Mouse (Mus musculus) kidney, postnatal 0 days (tissue): ENCODE data around the gene Ccdc186. TPM values are rescaled to one million over a fixed set of nuclear protein-coding genes. Genes with fewer than 3 reads are reported as not detected.

Experiments used
- ATAC-seq: fragments of 200-750 bp; cut with Nextera tagmentation; replicated peaks from 2 replicates; pipeline ENCODE4 v1.8.0; 2017; ENCODE audit warnings: low read depth, moderate number of reproducible peaks, moderate TSS enrichment, moderate library complexity; ENCODE audit not compliant: low FRiP score
- DNase-seq: peaks from one replicate; pipeline ENCODE4 v3.0.0-alpha.2; 2016; ENCODE audit warnings: low spot score
- H3K27ac ChIP-seq: fragments of 300-500 bp; sonication (generic); 2 replicates; pipeline ENCODE4 v1.5.1; 2014; ENCODE audit warnings: mild to moderate bottlenecking
- H3K27me3 ChIP-seq: fragments of 300-500 bp; sonication (generic); 2 replicates; pipeline ENCODE4 v1.6.1; 2014; ENCODE audit warnings: low read length, mixed read lengths; ENCODE audit not compliant: insufficient read depth
- H3K36me3 ChIP-seq: fragments of 300-500 bp; sonication (generic); 2 replicates; pipeline ENCODE4 v1.6.1; 2014; ENCODE audit warnings: low read length, mixed read lengths; ENCODE audit not compliant: insufficient read depth
- H3K4me1 ChIP-seq: fragments of 300-500 bp; sonication (generic); replicated peaks from 2 replicates; pipeline ENCODE4 v1.6.1; 2014; ENCODE audit warnings: antibody characterized with exemption, low read length, mixed read lengths; ENCODE audit not compliant: insufficient read depth
- H3K4me2 ChIP-seq: fragments of 300-500 bp; sonication (generic); 2 replicates; pipeline ENCODE4 v1.6.1; 2014; ENCODE audit warnings: mild to moderate bottlenecking, low read length, moderate library complexity, mixed read lengths
- H3K4me3 ChIP-seq: fragments of 300-500 bp; sonication (generic); replicated peaks from 2 replicates; pipeline ENCODE4 v1.5.1; 2014; ENCODE audit warnings: low read depth, low read length
- H3K9ac ChIP-seq: fragments of 300-500 bp; sonication (generic); 2 replicates; pipeline ENCODE4 v1.6.1; 2014; ENCODE audit warnings: low read depth, low read length
- H3K9me3 ChIP-seq: fragments of 300-500 bp; sonication (generic); replicated peaks from 2 replicates; pipeline ENCODE4 v1.6.1; 2016; ENCODE audit warnings: low read length, inconsistent platforms, mixed read lengths
- CTCF ChIP-seq: IDR thresholded peaks from 2 replicates; pipeline ENCODE4 v1.5.1; 2016; ENCODE audit warnings: antibody characterized with exemption, low read depth, mild to moderate bottlenecking, moderate library complexity
- WGBS: fragments of 180-500 bp; shearing (Covaris S2); extraction: QIAGEN DNeasy Blood & Tissue Kit; methylation state at CpG from one replicate; pipeline ENCODE4 v1.1.7; 2014; 5-methylcytosine and 5-hydroxymethylcytosine counted together
- polyA plus RNA-seq: library from polyadenylated mRNA; unstranded; fragments of >200 nt; fragmentation: Nextera tagmentation; extraction: Ambion mirVana; gene quantifications from 2 replicates; pipeline ENCODE4 v1.2.1, GENCODE M21; 2015

The Ccdc186 gene
- polyA plus RNA-seq, 1 experiment from 2014 or later = 20.3 TPM

DNA sequence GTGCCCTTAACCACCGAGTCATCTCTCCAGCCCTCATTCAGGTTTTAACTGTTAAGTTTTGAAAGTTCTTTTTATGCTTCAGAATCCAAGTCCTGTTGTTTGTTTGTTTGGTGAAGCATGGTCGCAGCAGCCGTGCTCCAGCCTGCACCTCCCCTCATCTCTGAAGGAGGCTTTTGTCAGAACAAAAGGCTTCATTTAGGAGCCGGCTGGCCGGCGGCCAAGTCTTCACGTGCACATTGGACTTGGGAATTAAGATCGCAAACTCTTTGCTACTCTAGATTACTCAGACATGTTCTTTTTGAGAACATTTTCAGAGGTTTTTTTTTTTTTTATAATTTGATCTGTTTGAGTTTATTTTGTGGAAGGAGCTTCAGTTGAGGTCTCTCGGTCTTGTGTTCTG, 13.3 kb upstream of the Ccdc186 start:
- H3K4me2 ChIP-seq = no peak overlapping the region
- H3K27me3 ChIP-seq = no peaks in the 10 kb centered on the region
- no peaks in the 10 kb centered on the region for H3K36me3 ChIP-seq
- no peaks in the 10 kb centered on the region for H3K4me1 ChIP-seq
- no peak overlapping the region for H3K9ac ChIP-seq
- no peaks in the 10 kb centered on the region for H3K9me3 ChIP-seq
- no peak overlapping the region for H3K27ac ChIP-seq
- no peak overlapping the region for H3K4me3 ChIP-seq
- 50% methylated on average over 9 of the region's 9 CpGs for WGBS
- DNase-seq = no peak
- no peak for TF ChIP-seq CTCF
- no peak for ATAC-seq

GRCm38 (mm10) chr19:56830163-56830562, 8.2 kb upstream of the Ccdc186 start:
- Histone ChIP-seq H3K36me3 (no peaks in the 10 kb centered on the region), H3K4me3 (no peak overlapping the region), H3K27ac (no peak overlapping the region), H3K9me3 (no peaks in the 10 kb centered on the region), H3K4me2 (no peak overlapping the region), H3K9ac (no peak overlapping the region), H3K4me1 (no peaks in the 10 kb centered on the region), H3K27me3 (no peaks in the 10 kb centered on the region)
- TF ChIP-seq CTCF = no peak
- ATAC-seq (no peak), DNase-seq (no peak)
- WGBS = 81% methylated on average over 4 of the region's 4 CpGs

DNA sequence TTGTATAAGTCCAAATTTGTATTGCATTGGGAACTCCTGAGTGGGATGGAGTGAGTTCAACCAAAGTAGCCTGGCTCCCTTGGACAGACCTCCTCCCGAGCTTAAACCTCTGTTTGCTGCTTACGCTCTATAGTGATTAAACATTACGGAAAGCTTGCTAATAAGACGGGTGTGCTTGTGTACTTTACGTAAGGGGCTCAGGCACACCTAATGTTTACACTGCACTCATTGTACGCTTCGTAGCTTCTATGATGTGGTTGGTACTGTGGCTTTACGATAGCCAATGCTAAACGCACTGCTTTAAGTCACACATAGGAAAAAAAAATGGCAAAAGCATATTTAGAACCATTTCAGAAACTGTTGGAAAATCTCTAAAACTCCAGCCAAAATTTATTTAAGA, 7.3 kb upstream of the Ccdc186 start:
- H3K9ac ChIP-seq = no peak overlapping the region
- no peaks in the 10 kb centered on the region for H3K27me3 ChIP-seq
- H3K9me3 ChIP-seq = no peaks in the 10 kb centered on the region
- H3K4me1 ChIP-seq = no peaks in the 10 kb centered on the region
- DNase-seq (no peak), ATAC-seq (no peak)
- H3K4me3 ChIP-seq = no peak overlapping the region
- no peak overlapping the region for H3K4me2 ChIP-seq
- no peaks in the 10 kb centered on the region for H3K36me3 ChIP-seq
- no peak overlapping the region for H3K27ac ChIP-seq
- WGBS = 75% methylated on average over 9 of the region's 9 CpGs
- TF ChIP-seq CTCF = no peak

- no peaks in the 10 kb centered on the region for H3K9me3 ChIP-seq
- ATAC-seq = no peak
- H3K4me1 ChIP-seq = no peaks in the 10 kb centered on the region
- no peak for DNase-seq
- no peak overlapping the region for H3K27ac ChIP-seq
- no peaks in the 10 kb centered on the region for H3K36me3 ChIP-seq
- H3K9ac ChIP-seq = no peak overlapping the region
- 50% methylated on average over 11 of the region's 11 CpGs for WGBS
- no peak overlapping the region for H3K4me2 ChIP-seq
- TF ChIP-seq CTCF = no peak
- no peak overlapping the region for H3K4me3 ChIP-seq
- no peaks in the 10 kb centered on the region for H3K27me3 ChIP-seq
Measured at GRCm38 (mm10) chr19:56828305-56828704, 6.3 kb upstream of the Ccdc186 start.

GRCm38 (mm10) chr19:56826047-56826631, 4.1 kb upstream of the Ccdc186 start, which contains the start of gene Tdrd1:
TSS of gene Tdrd1 (plus strand) at chr19:56826209.
- TF ChIP-seq CTCF = no peak
- Histone ChIP-seq H3K9ac (no peak within 1 kb of the TSS), H3K4me2 (peak within 1 kb of the TSS; percentile 13; the same call in 1 of the 2 replicates), H3K9me3 (no peaks in the 10 kb centered on the region), H3K4me3 (no peak within 1 kb of the TSS), H3K27ac (no peak within 1 kb of the TSS), H3K36me3 (no peaks in the 10 kb centered on the region), H3K4me1 (no peaks in the 10 kb centered on the region; the same call in 1 of the 2 replicates), H3K27me3 (no peaks in the 10 kb centered on the region)
- ATAC-seq (no peak), DNase-seq (no peak)
- WGBS = 59% methylated on average over 43 of the region's 44 CpGs

DNA sequence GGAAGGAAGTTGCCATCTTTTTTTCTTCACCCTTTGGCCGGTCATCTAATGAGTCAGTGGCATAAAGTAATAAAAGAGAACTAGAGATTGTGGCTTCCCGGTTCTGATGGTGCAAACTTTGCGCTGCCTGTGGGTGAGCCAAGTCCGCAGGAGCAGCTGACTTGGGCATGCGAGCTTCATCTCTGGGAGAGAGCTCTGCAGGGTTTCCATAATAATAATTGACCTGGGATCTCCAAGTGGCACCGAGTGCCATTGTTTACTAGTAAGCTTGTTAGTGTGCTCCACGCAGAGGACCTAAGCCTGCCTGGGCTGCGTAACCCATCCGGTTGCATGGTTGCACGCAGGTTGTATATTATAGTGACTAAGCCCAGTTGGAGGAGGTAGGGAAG, 452 bp upstream of the Ccdc186 start:
- Histone ChIP-seq H3K4me3 (peak overlapping the region; percentile 82), H3K4me2 (peak overlapping the region; percentile 74), H3K36me3 (no peaks in the 10 kb centered on the region), H3K27ac (peak overlapping the region; percentile 62; the same call in 1 of the 2 replicates), H3K27me3 (no peaks in the 10 kb centered on the region), H3K9me3 (no peaks in the 10 kb centered on the region), H3K4me1 (peaks cover 14% of the 10 kb centered on the region), H3K9ac (0 out of 2 replicates have a peak overlapping the region, but pooled peaks have one; percentile 36)
- DNase-seq (no peak), ATAC-seq (peak; percentile 35; the same call in 1 of the 2 replicates)
- TF ChIP-seq CTCF = no peak
- WGBS = 13% methylated on average over 10 of the region's 10 CpGs
